Mouse (Mus musculus): ENCODE data around the gene Cep128.

The Cep128 gene

GRCm38 (mm10) chr12:91171613-91172012 is 212.6 kb downstream of the Cep128 start:
- no peak for DNase-seq

- no peak for DNase-seq
Measured at GRCm38 (mm10) chr12:91161015-91161730, 223.0 kb downstream of the Cep128 start.

GRCm38 (mm10) chr12:91158481-91158880 is 225.7 kb downstream of the Cep128 start:
- DNase-seq = no peak

GRCm38 (mm10) chr12:91154052-91154451 is 230.2 kb downstream of the Cep128 start:
- no peak for DNase-seq

GRCm38 (mm10) chr12:91149152-91149551 is 235.1 kb downstream of the Cep128 start:
- DNase-seq = no peak

GRCm38 (mm10) chr12:91134740-91135517 is 249.3 kb downstream of the Cep128 start:
- DNase-seq = no peak

GRCm38 (mm10) chr12:91115054-91115453 is 269.2 kb downstream of the Cep128 start:
- DNase-seq = no peak

GRCm38 (mm10) chr12:91103316-91103715 is 280.9 kb downstream of the Cep128 start:
- DNase-seq = no peak

- DNase-seq = no peak
Measured at GRCm38 (mm10) chr12:91097869-91098268, 286.3 kb downstream of the Cep128 start.

- DNase-seq = no peak
Measured at GRCm38 (mm10) chr12:91096197-91096596, 288.0 kb downstream of the Cep128 start.

GRCm38 (mm10) chr12:91088271-91088670 is 295.9 kb downstream of the Cep128 start:
- DNase-seq = peak; percentile 15

GRCm38 (mm10) chr12:91085967-91086366 is 298.2 kb downstream of the Cep128 start:
- DNase-seq = peak; percentile 14

GRCm38 (mm10) chr12:91075600-91075999 is 308.6 kb downstream of the Cep128 start:
- no peak for DNase-seq

- no peak for DNase-seq
Measured at GRCm38 (mm10) chr12:91070551-91071045, 313.6 kb downstream of the Cep128 start.

GRCm38 (mm10) chr12:91067083-91067441 is 317.1 kb downstream of the Cep128 start:
- no peak for DNase-seq

- DNase-seq = no peak
Measured at GRCm38 (mm10) chr12:91066286-91067082, 317.7 kb downstream of the Cep128 start.

GRCm38 (mm10) chr12:91065423-91065822 is 318.8 kb downstream of the Cep128 start:
- DNase-seq = no peak

- no peak for DNase-seq
Measured at GRCm38 (mm10) chr12:91064368-91064999, 319.7 kb downstream of the Cep128 start.

- DNase-seq = no peak
Measured at GRCm38 (mm10) chr12:91063337-91064015, 320.7 kb downstream of the Cep128 start.

- no peak for DNase-seq
Measured at GRCm38 (mm10) chr12:91062681-91063080, 321.5 kb downstream of the Cep128 start.

GRCm38 (mm10) chr12:91059704-91060318 is 324.4 kb downstream of the Cep128 start:
- DNase-seq = no peak

- DNase-seq = no peak
Measured at GRCm38 (mm10) chr12:91056885-91057284, 327.3 kb downstream of the Cep128 start.

Data from layer of hippocampus, adult 9-11 months (tissue).